Mouse (Mus musculus) mesoderm, embryonic 11.5 days (tissue): ENCODE measurements at regions not wholly inside any gene's neighbourhood (a gene's known extent, or its start where the extent isn't known, plus 50 kb on each side); places are given as distances from the start of the nearest gene placed in this dataset.

Source experiments
- DNase-seq: peaks from one replicate; pipeline ENCODE4 v3.0.0-alpha.2; 2012; ENCODE audit warnings: low read depth, low spot score

GRCm38 (mm10) chr17:63798961-63799531 is 63.8 kb upstream of the Fer start:
- DNase-seq: no peak

- no peak for DNase-seq
Observed at GRCm38 (mm10) chr17:63801411-63801810, 61.5 kb upstream of the Fer start.

- DNase-seq: no peak
Observed at GRCm38 (mm10) chr17:63802846-63803245, 60.0 kb upstream of the Fer start.

- DNase-seq: peak; percentile 69
Observed at GRCm38 (mm10) chr17:63803599-63803998, 59.3 kb upstream of the Fer start.

- no peak for DNase-seq
Observed at GRCm38 (mm10) chr17:63804416-63804815, 58.4 kb upstream of the Fer start.

GRCm38 (mm10) chr17:63806360-63806759 is 56.5 kb upstream of the Fer start:
- no peak for DNase-seq

- DNase-seq: peak; percentile 30
Observed at GRCm38 (mm10) chr17:63807590-63808228, 55.2 kb upstream of the Fer start.

- DNase-seq: no peak
Observed at GRCm38 (mm10) chr17:63808756-63809155, 54.1 kb upstream of the Fer start.

- peak; percentile 65 for DNase-seq
Observed at GRCm38 (mm10) chr17:63811246-63811785, 51.5 kb upstream of the Fer start.

GRCm38 (mm10) chr17:63812586-63812985 is 50.3 kb upstream of the Fer start:
- no peak for DNase-seq
